Mouse (Mus musculus) stomach, postnatal 0 days (tissue): ENCODE measurements around the gene Osbpl8.

Experiments
- CTCF ChIP-seq: IDR thresholded peaks from 2 replicates; pipeline ENCODE4 v1.5.1; 2016; ENCODE audit warnings: antibody characterized with exemption, low read depth, mild to moderate bottlenecking, moderate library complexity
- EP300 ChIP-seq: optimal IDR thresholded peaks from 2 replicates; pipeline ENCODE3; 2016; ENCODE audit warnings: antibody characterized with exemption

GRCm38 (mm10) chr10:111257358-111257757, 92.8 kb downstream of the Osbpl8 start:
- no peak for TF ChIP-seq CTCF
- TF ChIP-seq EP300, result no peak
